Comparison of ENCODE assay signal across 26 mouse cellular contexts in genomic region chr6:55609053-55609452, GRCm38 (mm10).
A peak's percentile ranks its signal among the peaks of the same experiment; 100 is the strongest.
DNase-seq lines count a peak whose midpoint lies in the region; ATAC-seq lines count a peak whose summit lies in the region.
"Had no signal": no experiment of that assay in that cellular context is flagged by ENCODE, and none has a peak within 500 bp of the region (broad histone marks: within the 10 kb centered on the region; RNA-seq: fewer than 3 reads in every experiment).

No protein-coding gene starts in this region.

- H3K9me3 ChIP-seq in kidney, embryonic 15.5 days (replicated peaks): no peaks in the 10 kb centered on the region
- H3K9me3 ChIP-seq: embryonic facial prominence, embryonic 12.5 days; embryonic facial prominence, embryonic 15.5 days; heart, embryonic 13.5 days; hindbrain, embryonic 10.5 days; intestine, embryonic 15.5 days had no signal

- no peak overlapping the region for H3K9ac ChIP-seq in kidney, embryonic 15.5 days
- H3K9ac ChIP-seq: embryonic facial prominence, embryonic 12.5 days; embryonic facial prominence, embryonic 15.5 days; forebrain, postnatal 0 days; heart, embryonic 13.5 days; hindbrain, embryonic 13.5 days; intestine, embryonic 15.5 days had no signal

- no peaks in the 10 kb centered on the region for H3K27me3 ChIP-seq in kidney, embryonic 15.5 days
- H3K27me3 ChIP-seq: embryonic facial prominence, embryonic 12.5 days; embryonic facial prominence, embryonic 15.5 days; heart, embryonic 13.5 days; hindbrain, embryonic 13.5 days; intestine, embryonic 15.5 days had no signal

- H3K4me3 ChIP-seq in kidney, embryonic 15.5 days (replicated peaks): no peak overlapping the region
- H3K4me3 ChIP-seq: embryonic facial prominence, embryonic 12.5 days; embryonic facial prominence, embryonic 15.5 days; heart, embryonic 13.5 days; hindbrain, embryonic 10.5 days; hindbrain, embryonic 13.5 days; intestine, embryonic 15.5 days had no signal

- peak; percentile 91 for ATAC-seq in common myeloid progenitor, adult 5-6 weeks (replicated peaks; ENCODE audit: low read depth, poor library complexity, severe bottlenecking)
- peak; percentile 93 for ATAC-seq in megakaryocyte-erythroid progenitor cell, adult 5-6 weeks (replicated peaks; ENCODE audit: low FRiP score, low TSS enrichment, poor library complexity, severe bottlenecking)
- no peak for ATAC-seq in kidney, embryonic 15.5 days (replicated peaks; ENCODE audit: low FRiP score)
- ATAC-seq: activated CD4-positive, CD25-positive, alpha-beta regulatory T cell, adult 4 months; CD4-positive, CD25-positive, alpha-beta regulatory T cell, adult 4 months; forebrain, embryonic 14.5 days; forebrain, postnatal 0 days; hindbrain, embryonic 16.5 days; intestine, embryonic 15.5 days had no signal

- no peaks in the 10 kb centered on the region for H3K36me3 ChIP-seq in kidney, embryonic 15.5 days
- H3K36me3 ChIP-seq: embryonic facial prominence, embryonic 12.5 days; embryonic facial prominence, embryonic 15.5 days; heart, embryonic 13.5 days; hindbrain, embryonic 10.5 days; hindbrain, embryonic 13.5 days; intestine, embryonic 15.5 days had no signal

- DNase-seq in heart, adult 11 months: peak; percentile 79
- no peak for DNase-seq in heart, adult 9 months (ENCODE audit: low spot score in 2 of 2)
- DNase-seq in cerebellum, adult 18-20 months: no peak
- DNase-seq: adrenal gland, adult 2 months; adrenal gland, postnatal 14 days; cerebellum, adult 11-12 months; cerebellum, adult 9-10 months; forebrain, postnatal 0 days; gastrocnemius, postnatal 10 days; gastrocnemius, postnatal 36 days; heart, postnatal 14 days; kidney, adult 11 months; kidney, adult 8-10 months had no signal

- H3K4me1 ChIP-seq in kidney, embryonic 15.5 days: no peaks in the 10 kb centered on the region
- H3K4me1 ChIP-seq: embryonic facial prominence, embryonic 12.5 days; embryonic facial prominence, embryonic 15.5 days; heart, embryonic 13.5 days; hindbrain, embryonic 10.5 days; hindbrain, embryonic 13.5 days; intestine, embryonic 15.5 days had no signal

- 81% methylated on average over 1 of the region's 1 CpGs for WGBS in kidney, embryonic 15.5 days

- no peak overlapping the region for H3K27ac ChIP-seq in kidney, embryonic 15.5 days
- H3K27ac ChIP-seq: embryonic facial prominence, embryonic 12.5 days; embryonic facial prominence, embryonic 15.5 days; heart, embryonic 13.5 days; hindbrain, embryonic 10.5 days; hindbrain, embryonic 13.5 days; intestine, embryonic 15.5 days had no signal

- H3K4me2 ChIP-seq in kidney, embryonic 15.5 days: no peak overlapping the region
- H3K4me2 ChIP-seq: embryonic facial prominence, embryonic 12.5 days; embryonic facial prominence, embryonic 15.5 days; heart, embryonic 13.5 days; hindbrain, embryonic 13.5 days; intestine, embryonic 15.5 days had no signal
